Mouse (Mus musculus) spleen, postnatal 10 days (tissue): ENCODE results near the gene Cerkl.

Experiments
- DNase-seq, 2 experiments: peaks; one replicate each; pipeline ENCODE4 v3.0.0; 2021 to 2022; ENCODE audit warnings: low spot score in 2 of 2

Gene Cerkl

DNA sequence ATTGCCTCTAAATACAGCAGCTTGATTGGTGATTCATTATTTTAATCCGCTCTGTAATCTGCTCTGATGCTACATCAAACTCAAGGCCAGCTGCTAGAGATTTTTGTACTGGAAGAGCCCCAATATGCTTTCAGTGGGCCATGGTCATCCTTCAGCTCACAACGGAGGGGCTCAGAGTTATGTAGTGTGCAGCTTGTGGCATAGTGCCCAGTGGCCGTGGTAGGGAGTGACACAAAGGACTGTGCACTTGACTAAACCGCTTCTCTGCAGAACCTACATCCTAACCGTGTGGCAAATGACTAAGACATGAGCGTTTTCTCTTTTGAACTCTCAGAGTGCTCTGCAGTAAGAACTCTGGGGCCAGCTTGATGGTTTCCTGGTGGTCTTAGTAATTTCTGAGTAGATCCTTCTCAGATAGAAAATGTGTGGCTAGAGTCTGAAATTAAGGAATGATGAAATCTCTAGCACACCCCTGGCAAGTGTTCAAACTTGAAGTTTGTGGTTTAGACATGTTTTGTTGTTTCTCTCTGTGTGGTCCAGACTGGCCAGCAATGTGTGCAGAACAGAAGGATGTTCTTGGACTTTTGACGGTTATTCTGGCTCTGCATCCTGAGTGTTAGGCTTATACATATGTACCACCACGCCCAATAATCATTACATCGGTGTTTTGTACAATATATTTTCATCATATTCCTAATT lies 140.3 kb downstream of the Cerkl start:
- no peak for DNase-seq

DNA sequence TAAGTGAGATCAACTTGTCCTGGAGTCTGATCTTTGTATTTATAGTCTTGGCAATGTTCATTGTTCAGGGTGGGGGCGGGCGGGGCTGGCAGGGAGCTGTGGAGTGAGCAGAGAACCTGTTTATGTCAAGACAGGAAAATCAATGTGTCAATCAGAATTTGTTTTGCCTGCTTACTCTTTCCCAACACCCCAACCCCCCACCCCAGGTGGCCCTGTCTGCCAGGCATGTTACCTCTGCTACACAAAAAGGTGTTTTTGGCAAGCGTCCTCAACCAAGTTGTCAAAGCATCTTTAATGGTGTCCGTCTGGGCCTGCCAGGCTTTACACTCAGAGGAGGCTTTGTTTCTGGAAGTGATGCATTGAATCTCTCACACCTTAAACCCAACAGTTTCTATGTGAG lies 141.5 kb downstream of the Cerkl start:
- no peak for DNase-seq

DNA sequence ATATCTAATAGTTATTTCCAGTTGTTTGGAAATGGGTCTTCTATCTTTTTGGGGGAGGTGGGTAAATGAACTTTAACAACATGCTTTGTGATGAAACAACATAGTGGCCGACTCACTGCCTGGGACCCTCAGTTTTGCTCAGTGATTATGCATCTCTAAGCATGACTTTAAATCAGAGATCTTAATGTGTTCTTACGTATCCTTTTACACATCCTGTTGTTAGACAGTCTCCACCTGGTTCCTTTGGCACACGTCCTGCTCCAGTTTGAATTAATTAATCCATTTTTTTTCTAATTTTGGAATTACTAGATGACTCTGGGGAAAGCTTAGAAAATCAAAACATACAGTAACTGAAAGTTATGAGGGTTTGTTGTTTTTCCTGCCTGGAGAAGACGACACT lies 144.1 kb downstream of the Cerkl start:
- no peak for DNase-seq

DNA sequence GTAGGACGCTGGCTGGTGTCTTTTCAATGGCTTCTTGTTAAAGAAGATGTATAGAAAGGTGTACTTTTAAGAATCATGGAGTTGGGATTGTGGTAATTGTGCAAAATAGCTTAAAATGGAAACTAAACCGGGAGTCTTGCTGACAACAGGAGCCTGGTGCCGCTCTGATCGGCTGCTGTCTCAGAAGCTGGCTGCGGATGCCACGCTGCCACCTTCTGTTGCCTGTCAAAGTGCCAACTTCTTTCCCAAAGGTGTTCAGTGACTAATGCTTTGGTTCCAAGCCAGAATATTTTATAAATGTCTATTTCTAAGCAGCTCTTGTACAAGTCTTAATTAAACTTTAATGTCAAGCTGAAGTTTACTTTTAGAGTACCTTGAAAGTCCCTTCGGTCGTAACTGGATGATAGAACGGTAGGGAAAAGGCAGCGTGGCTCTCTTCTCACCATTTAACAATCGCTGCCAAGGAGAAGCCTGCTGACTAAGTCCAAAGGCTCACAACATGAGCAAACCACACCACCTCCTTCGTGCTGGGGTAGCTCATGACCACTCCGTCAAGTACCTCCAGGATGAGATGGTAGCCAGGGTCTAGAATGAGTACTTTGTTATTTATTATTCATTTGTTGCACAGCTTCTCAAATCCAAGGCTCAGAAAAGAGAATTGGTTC lies 147.0 kb downstream of the Cerkl start:
- no peak for DNase-seq

- no peak for DNase-seq
Measured at GRCm38 (mm10) chr2:79307549-79307948, 149.0 kb downstream of the Cerkl start.

DNA sequence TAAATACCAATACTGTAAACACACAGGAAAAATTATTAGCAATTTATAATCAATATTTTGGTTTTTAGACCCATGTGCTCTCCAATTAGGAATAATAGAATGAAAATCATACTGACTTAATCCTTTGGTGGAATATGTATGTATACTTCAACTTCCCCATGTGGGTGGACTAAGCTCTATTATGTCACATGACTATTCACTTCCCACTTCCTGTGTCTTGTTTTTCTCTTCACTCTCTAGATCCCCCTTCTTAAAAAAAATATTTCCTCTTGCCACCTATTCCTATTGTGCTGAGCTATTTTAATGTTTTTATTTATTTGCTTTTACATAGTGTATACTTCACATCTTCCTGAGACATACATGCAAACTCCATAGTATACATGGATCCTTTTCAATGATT lies 154.2 kb downstream of the Cerkl start:
- DNase-seq: no peak

DNA sequence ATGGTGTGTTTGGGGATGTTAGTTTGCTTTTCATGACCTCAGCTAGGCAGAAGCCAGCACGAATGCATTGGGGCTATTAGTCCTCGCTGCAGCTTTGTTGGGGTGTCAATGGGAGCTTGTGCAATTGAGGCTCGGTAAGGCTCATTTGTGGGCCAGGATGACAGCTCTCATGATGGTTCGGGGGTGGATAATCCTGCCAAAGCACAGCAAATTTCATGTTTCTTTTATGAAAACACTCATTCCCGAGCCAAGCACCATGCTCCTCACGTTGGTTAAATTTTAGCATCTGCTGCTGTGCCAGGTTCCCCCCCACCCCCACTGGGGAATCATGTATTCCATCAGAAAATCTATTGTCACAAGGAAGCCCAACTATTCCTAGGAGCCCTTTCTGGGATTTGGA lies 164.2 kb downstream of the Cerkl start:
- no peak for DNase-seq

GRCm38 (mm10) chr2:79291922-79292321 lies 164.7 kb downstream of the Cerkl start:
- DNase-seq: no peak

- no peak for DNase-seq
Measured at GRCm38 (mm10) chr2:79290149-79290548, 166.4 kb downstream of the Cerkl start.

GRCm38 (mm10) chr2:79284206-79284605 lies 172.4 kb downstream of the Cerkl start:
- DNase-seq: no peak
